Mouse (Mus musculus) naive thymus-derived CD4-positive, alpha-beta T cell, adult 2 months (primary cell): Measurements from ENCODE around the gene Isg15.

ENCODE experiments used
- DNase-seq: peaks from one replicate; pipeline ENCODE4 v3.0.0-alpha.2; 2011; ENCODE audit warnings: low read depth

The Isg15 gene

GRCm38 (mm10) chr4:156200623-156201475 is at the start of gene Isg15:
TSS of gene Isg15 (minus strand) at chr4:156200818.
- peak; percentile 86 for DNase-seq

DNA sequence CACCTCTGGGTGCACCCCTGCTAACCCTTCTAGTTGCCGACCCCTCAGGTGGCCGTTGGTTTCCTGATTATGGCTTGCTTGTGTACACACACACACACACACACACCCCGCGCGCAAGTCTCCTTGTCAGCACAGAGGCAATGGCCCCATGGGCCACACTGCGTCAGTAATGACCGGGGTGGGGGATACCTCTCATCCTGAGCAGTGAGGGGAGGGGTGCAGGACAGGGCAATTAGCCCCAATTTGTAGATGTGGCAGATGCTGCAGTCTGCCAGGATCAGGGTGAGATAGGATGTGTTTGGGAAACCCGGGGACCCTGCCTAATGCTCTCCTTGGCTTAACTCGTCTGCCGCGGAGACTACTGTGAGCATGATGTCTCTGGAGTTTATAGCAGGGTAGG is 48.9 kb upstream of the Isg15 start:
- DNase-seq: no peak

DNA sequence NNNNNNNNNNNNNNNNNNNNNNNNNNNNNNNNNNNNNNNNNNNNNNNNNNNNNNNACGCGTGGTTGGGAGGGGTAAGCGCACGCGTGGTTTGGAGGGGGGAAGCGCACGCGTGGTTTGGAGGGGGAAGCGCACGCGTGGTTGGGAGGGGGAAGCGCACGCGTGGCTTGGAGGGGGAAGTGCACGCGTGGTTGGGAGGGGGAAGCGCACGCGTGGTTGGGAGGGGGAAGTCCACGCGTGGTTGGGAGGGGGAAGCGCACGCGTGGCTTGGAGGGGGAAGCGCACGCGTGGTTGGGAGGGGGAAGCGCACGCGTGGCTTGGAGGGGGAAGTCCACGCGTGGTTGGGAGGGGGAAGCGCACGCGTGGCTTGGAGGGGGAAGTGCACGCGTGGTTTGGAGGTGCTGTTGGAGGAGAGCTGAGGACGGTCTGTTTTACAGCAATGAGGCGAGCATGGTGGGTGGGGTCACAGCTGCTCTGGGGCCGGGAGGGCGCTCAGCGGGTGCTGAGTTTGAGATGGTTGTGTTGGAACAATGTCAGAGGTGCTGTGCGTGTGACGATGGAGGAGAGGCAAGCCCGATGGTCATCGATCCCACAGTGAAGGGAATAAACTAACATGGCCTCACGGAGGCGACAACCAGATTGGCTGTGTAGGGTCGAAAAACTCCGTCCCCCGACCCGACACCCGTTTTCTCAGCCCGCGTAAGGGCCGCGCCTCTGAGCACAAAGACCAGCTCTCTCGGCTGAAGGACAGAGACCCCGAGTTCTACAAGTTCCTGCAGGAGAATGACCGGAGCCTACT is 36.2 kb upstream of the Isg15 start:
- peak; percentile 41 for DNase-seq

DNA sequence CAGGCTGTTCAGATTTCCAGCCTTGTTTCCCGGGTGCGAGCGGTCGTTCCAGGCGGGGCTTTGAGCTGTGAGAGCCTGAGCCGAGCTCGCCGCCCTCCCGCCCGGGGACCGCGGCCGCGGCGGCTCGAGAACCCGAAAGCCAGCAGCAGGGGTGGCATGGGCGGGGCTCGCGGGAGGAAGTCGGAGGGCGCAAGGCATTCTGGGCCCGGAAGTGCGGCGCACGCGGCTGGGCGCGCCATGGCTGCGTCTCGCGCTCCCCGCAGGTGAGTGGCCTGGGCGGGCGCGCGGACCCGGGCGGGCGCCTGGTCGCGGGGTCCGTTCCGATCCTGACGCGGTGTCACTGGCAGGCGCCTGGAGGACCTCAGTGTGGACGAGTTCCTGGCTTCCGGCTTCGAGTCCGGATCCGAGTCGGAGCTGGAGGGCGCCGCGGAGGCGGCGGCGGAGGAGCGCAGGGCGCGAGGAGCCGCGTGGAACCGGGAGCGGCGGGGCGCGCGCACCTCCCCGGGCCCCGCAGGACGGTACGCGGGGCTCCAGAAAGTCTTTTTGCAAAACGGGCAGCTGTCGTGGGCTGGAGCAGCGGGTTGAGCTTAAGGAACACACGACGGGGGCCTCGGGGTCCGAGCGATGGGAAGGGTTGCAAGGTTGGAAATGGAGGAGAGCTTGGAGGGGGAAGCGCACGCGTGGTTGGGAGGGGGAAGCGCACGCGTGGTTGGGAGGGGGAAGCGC is 35.4 kb upstream of the Isg15 start, which contains the start of gene Noc2l:
TSS of gene Noc2l (plus strand) at position 203 of the 726 bp plus-strand sequence.
- peak; percentile 93 for DNase-seq

GRCm38 (mm10) chr4:156235360-156235770 is 34.7 kb upstream of the Isg15 start:
- no peak for DNase-seq

DNA sequence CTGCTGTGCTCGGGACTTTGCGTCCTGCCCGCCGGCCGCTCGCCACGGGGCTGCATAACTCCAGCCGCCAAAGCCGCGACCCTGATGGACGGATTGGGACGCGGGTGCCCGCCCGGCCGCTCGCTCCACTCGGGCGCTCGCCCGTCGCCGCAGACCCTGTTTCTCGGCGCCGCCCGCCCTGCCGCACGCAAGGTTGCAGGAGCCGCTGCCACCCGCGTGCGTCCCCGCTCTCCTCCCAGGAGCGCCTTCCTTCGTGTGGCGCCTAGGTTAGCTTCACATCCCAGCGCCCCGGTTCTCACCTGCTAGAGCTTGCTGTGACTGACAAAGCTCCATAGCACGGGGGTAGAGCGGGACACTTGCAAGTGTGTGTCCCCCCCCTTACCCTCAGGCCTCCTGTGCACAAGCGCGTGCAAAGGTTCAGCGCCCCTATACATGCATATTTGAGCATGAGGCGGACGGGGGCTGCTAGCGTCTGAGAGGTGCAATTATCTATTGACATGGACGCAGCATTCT is 34.1 kb upstream of the Isg15 start, which contains the start of gene Plekhn1:
TSS of gene Plekhn1 (minus strand) at position 157 of the 513 bp plus-strand sequence.
- peak; percentile 73 for DNase-seq

- DNase-seq: peak; percentile 30
These were observed 33.4 kb upstream of the Isg15 start for GRCm38 (mm10) chr4:156234021-156234501.

DNA sequence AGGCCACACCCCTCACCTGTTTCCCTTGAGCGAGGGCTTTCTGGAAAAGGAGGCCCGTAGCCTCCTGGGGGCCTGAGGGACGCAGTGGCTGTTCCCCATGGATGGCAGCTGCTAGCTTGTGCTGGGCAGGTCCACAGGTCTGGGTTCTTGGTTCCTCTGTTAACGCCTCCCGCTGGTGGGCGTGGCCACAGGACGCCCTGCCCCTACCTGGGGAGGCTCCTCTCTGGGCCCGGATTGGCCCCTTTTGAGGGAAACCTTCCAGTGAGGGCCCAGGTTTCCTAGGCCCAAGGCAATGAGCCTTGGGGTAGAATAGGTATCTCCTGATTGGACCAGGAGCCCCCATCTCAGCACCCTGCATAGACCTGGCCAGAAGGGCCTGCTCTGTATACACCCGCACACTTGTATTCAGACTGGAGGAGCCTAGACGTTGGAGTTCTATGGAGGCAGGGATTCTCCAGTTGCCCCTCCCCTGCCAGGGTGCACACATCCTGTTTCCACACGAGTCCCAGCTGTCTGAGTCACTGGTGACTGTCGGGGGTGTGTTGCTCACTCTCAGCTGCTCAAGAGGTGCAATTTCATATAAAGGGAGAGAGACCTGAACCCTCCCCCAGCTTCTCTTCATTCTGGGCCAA is 27.9 kb upstream of the Isg15 start:
- DNase-seq: no peak

DNA sequence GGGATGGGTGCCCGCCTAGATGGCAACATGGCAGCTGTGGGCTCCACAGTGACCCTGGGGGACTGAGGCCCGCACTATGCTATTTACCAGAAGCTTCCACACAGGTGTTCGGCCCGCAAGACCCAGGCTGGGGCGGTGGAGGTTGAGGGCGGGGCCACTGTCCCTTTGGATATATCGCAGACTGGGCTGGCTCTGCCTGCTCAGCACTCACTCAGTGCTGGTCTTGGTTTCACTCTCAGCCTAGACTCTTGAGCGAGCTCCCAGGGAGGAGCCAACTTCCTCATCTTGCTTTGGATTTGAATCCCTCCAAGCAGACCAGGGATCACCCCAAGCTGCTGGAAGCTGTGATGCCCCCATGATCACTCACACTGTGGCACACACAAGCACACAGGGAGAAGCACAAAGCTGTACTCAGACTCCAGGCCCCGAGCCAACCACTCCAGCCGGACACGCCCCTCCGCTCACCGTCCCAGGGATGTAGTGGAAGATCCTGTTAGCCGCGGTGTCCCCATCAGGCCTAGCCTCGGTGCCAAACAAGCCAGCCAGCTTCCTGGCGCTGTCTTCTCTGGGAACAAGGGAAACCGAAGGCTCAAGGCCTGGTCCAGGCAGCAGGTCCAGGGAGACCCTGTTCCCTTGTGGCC is 27.3 kb upstream of the Isg15 start:
- DNase-seq: no peak

DNA sequence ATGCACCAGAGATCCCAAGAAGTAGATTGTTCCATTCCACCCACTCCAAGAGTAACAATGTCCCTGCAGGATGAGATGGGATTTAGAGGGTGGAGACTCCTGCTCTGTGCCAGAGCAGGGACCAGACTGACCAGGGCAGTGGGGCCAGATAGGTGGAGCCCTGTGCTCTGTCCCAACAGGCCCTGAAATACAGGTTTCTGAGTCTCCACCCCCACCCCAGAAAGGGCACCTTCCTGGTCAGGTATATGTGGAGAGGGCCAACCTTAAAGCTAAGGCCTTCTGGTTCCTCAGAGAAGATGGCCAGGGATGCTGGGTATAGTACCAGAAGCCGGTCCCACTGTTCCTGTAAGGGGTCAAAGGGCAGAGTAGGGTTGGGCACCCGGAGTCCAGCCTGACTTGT is 23.7 kb upstream of the Isg15 start:
- no peak for DNase-seq

- DNase-seq: no peak
These were observed 19.3 kb upstream of the Isg15 start for GRCm38 (mm10) chr4:156219936-156220335.

- DNase-seq: no peak
These were observed 17.2 kb upstream of the Isg15 start for GRCm38 (mm10) chr4:156217838-156218237.

GRCm38 (mm10) chr4:156217022-156217669 is 16.5 kb upstream of the Isg15 start:
- no peak for DNase-seq

GRCm38 (mm10) chr4:156216196-156216595 is 15.6 kb upstream of the Isg15 start:
- no peak for DNase-seq

- no peak for DNase-seq
These were observed 15.0 kb upstream of the Isg15 start, which contains the start of gene Perm1 for GRCm38 (mm10) chr4:156215649-156216048. TSS of gene Perm1 (plus strand) at chr4:156215868.

GRCm38 (mm10) chr4:156213134-156213533 is 12.5 kb upstream of the Isg15 start:
- DNase-seq: no peak

- no peak for DNase-seq
These were observed 9.5 kb upstream of the Isg15 start for GRCm38 (mm10) chr4:156209963-156210635.

- DNase-seq: no peak
These were observed 8.3 kb upstream of the Isg15 start for GRCm38 (mm10) chr4:156208872-156209271.

GRCm38 (mm10) chr4:156203413-156204131 is 3.0 kb upstream of the Isg15 start:
- no peak for DNase-seq
